Mouse (Mus musculus) erythroblast, embryonic 14.5 days (primary cell): ENCODE measurements around the gene Tmem200a.

Source experiments
- GATA1 ChIP-seq: IDR thresholded peaks from 2 replicates; pipeline ENCODE4 v1.6.1; 2012; ENCODE audit warnings: low read length, inconsistent platforms, mixed read lengths
- TAL1 ChIP-seq: IDR thresholded peaks from 3 replicates; pipeline ENCODE4 v1.6.1; 2012; ENCODE audit warnings: low read length, inconsistent platforms, mixed read lengths

DNA sequence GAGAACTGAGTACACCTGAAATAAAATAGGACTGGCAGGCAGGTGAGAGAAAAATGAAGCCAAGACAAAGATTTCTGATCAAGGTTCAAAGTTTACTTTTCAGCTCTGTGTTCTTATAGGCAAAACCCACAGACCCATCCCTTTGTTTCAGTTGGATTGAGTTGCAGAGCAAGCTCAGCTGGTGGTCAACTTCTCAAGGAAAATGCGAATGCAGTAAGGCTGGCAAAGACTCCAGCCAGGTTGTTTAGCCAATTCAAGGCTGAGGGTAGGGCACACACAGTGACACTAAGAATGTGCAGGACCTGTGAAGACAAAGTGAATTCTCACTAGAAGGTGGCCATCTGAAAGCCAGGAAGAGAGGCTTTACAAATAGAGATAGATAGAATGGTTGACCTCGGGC, 94.8 kb downstream of the Tmem200a start:
- TF ChIP-seq TAL1 (no peak), GATA1 (no peak)
